Mouse (Mus musculus) subcutaneous adipose tissue, adult 2 months (tissue): ENCODE results near the gene Clca3b. TPM values are rescaled to one million over a fixed set of nuclear protein-coding genes. Genes with fewer than 3 reads are reported as not detected.

Experiments used
- polyA plus RNA-seq: library from polyadenylated mRNA; depleted of rRNA; stranded (reverse); fragments of >200 nt; gene quantifications from 2 replicates; pipeline ENCODE4 v1.2.3, GENCODE M21; 2012; ENCODE audit warnings: low replicate concordance; rRNA removed

Gene Clca3b
- not detected in 2 replicates for polyA plus RNA-seq

GRCm38 (mm10) chr3:144849014-144849556 is at the start of gene Clca3b:
Clca3b (minus strand) TSS chr3:144849357.

GRCm38 (mm10) chr3:144819219-144819618 is 29.9 kb downstream of the Clca3b start, which contains the start of gene Clca3a2:
Clca3a2 (minus strand) TSS chr3:144819494.

Other genes starting within 250 kb of the Clca3b start
- gene Sh3glb1, start 129.0 kb downstream of the Clca3b start, polyA plus RNA-seq, result 42.6 and 96.6 TPM in 2 replicates
- gene Clca3a1, start 88.4 kb downstream of the Clca3b start, polyA plus RNA-seq, result 1.6 and 3.7 TPM in 2 replicates
- gene Clca3a2, start 29.9 kb downstream of the Clca3b start, polyA plus RNA-seq, result 0.17 and 0.54 TPM in 2 replicates
- not detected in 2 replicates for gene Clca4b, start 83.2 kb upstream of the Clca3b start, polyA plus RNA-seq
- gene Clca4a, start 125.7 kb upstream of the Clca3b start, polyA plus RNA-seq, result not detected in 2 replicates
- 0.29 and 5.3 TPM in 2 replicates for gene Clca1, start 183.4 kb upstream of the Clca3b start, polyA plus RNA-seq